Mouse (Mus musculus) frontal cortex, postnatal 14 days (tissue): ENCODE measurements around the gene Lrrc38.

Experiments used
- DNase-seq, 2 experiments: peaks; one replicate each; pipeline ENCODE4 v3.0.0; 2022; ENCODE audit warnings: low spot score in 2 of 2

The Lrrc38 gene

DNA sequence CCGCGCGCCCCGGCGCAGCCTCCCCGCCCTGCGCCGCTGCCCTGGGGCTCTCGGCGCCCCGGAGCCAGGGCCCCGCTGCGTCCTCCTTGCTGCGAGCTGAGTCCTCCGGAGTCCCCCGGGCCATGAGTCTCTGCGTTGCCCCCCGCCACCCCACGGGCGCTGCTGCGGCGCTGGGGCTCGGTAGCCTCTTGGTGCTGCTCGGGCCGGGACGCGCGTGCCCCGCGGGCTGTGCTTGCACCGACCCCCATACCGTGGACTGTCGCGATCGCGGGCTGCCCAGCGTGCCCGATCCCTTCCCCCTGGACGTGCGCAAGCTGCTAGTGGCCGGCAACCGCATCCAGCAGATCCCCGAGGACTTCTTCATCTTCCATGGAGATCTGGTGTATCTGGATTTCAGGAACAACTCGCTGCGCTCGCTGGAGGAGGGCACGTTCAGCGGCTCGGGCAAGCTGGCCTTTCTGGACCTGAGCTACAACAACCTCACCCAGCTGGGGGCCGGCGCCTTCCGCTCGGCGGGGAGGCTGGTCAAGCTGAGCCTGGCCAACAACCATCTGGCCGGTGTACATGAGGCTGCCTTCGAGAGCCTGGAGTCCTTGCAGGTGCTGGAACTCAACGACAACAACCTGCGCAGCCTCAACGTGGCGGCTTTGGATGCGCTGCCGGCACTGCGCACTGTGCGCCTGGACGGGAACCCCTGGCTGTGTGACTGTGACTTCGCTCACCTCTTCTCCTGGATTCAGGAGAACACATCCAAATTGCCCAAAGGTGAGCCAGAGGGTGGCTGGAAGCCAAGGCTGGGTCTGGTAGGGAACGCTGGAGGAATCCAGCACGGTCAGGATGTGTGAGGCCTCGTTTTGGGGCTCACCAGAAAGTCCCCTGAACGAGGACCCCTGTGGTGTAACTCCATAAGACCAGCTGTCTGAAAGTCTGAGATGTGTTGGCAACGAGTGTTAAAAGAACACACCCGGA lies 774 bp downstream of the Lrrc38 start:
- DNase-seq, result no peak

DNA sequence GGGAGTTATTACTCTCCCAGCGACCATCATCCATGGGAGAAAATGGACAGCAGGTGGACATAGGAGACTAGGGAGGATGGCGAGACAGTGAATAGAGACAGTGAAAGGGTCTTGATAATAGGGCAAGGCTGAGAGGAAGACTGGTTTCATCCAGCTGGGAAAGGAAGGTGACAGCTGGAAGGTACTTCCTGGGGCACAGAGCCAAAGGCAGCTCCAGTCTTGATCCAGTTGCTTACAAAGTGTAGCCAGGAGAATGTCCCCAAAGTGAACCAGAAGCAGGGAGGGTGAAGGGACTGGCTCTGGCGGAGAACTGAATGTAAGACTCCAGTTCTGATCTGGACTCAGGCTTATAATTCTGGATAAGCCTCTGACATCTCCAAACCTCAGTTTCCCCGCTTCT lies 2.7 kb downstream of the Lrrc38 start:
- no peak for DNase-seq

DNA sequence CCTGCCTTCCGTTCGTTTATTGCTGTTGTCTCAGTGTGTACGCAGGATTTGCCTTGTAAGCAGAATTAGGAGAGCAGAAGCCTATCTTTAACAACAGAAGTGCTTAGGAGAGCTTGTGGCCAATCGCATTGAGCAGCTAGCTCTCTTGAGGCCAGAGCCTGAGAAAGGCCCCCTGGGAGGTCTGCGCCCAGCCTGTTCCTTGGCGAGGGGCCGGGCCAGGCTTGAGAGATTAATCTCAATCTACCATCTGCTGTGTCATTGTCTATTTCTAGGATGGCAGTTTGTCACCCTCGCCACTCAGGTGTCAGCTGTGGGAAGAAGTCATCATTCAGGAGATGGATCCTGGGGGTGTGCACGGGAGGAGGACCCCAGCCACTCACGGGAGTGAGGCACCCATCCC lies 12.0 kb downstream of the Lrrc38 start:
- DNase-seq, result no peak

DNA sequence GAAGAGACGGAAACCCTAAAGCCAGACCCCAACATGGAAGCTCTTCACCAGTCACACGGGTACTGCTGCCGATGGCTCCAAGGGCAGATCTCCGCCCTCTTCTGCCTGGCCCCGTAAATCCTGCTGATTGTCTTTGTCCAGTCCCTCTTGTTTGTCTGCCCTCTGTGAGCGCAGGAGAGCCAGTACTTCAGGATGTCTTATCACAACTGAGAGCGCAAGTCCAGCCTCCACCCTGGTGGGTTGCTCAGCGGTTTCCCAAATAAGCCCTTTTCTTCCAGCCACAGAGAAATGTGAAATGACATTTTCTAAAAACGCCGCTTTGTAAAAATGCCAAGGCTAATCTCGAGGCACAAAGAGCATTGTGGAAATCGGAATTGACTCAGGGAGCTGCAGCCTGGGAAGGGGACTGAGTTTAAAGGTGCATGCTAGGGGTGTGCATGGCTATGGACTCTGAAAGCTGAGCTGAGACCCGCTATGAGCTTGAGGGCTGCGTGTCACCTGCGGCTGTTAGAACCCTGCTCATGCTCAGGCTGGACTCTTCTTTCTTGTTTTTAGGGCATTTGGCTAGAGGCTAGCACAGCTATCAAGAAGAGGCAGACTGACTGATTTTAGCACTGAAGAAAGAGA lies 17.0 kb downstream of the Lrrc38 start:
- DNase-seq, result no peak

DNA sequence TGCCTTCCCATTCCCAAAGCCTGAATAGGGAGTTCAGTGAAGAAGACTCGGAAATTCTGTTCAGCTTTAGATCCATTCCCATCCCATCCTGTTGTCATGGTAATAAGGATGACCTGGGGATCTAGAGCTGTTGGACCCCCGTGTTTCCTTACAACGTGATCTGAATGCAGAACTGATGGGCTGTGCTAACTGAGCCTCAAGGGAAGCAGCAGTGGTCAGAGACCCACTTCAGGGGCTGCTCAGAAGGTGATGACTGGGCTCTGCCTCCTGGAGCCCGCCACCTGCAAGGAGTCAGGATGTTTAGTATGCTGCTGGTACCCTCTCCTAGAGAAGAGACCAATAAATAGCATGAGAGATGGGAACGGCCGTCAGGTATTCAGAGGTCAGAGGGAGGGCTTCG lies 29.9 kb downstream of the Lrrc38 start:
- no peak for DNase-seq

DNA sequence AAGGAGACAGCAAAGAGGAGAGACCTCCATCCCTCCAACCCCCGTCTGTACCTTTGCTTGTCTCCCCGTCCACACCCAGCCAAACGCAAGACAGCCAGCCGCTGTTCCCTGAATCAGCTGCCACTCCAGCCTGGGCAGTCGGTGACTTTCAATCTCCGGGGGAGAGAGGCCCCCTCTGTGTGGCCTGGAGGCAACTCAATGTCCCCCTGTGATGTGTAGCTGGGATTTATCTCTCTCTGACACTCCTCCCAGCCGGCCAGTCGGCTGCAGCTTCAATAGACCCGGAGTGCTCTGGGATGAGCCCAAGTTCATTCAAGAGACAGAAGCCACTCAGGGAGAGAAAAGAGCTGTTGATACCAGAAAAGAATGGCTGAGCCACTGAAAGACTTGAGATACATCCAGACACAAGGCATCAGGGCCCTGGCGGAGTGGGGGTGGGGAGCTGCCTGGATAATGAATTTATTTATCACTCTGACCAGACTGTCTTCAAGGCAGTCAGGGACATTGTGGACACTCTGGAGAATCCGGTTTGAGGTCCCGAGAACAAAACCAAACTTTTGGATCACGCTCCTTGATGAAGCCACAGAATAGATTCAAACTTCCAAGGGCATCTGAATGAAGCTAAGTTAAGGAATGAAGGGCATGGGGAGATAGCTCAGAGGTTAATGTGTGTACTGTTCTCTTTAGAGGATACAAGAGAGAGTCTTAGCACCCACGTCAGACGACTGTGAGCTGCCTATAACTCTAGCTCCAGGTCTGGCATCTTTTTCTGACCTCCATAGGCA lies 30.6 kb downstream of the Lrrc38 start:
- peak; percentile 24 to 25 for DNase-seq

DNA sequence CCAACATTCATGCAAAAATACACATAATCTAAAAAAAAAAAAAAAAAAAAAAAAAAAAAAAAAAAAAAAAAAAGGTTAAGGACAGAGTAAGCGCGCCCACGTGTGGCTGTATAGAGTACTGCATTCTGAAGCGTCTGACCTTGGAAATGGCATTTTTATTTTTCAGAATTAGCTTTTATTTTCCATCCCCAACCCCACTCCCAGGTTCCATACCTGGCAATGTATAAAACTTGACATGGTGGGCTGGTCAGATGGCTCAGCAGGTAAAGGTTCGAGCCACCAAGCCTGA lies 31.1 kb downstream of the Lrrc38 start:
- peak in 1 of 2 experiments; percentile 13 for DNase-seq

DNA sequence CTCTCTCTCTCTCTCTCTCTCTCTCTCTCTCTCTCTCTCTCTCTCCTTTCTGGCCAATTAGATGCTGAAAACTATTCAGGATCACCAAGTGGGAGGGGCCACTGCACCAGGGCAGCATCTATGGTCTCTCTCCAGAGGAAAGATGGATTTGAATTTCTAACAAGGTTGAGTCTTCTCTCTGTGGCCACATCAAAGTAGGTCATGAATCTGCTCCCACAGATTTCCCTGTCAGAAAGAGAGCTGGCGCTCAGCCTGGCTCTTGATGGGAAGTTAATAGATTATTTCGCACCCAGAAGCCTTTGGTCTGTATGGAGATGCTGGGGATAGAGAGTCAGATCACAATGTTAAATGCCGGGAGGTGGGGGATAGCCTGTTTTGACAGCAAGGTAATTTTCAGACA lies 32.6 kb downstream of the Lrrc38 start:
- no peak for DNase-seq

DNA sequence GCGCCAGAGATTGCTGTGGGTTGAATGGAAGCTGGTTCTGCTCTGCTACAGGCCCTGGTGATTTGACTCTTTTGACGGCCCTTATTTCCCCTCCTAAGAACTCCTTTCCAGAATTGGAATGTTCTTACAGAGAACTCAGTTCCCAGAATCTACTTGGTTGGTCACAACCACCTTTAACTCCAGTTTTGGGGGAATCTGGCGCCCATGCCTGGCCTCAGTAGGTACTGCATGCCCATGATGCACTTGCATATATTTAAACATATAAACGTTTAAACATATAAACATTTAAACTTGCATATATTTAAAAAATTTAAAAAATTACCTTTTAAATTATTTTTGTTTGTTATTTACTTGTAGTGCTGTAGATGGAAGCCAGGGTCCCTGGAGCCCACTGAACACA lies 34.1 kb downstream of the Lrrc38 start:
- DNase-seq, result no peak

DNA sequence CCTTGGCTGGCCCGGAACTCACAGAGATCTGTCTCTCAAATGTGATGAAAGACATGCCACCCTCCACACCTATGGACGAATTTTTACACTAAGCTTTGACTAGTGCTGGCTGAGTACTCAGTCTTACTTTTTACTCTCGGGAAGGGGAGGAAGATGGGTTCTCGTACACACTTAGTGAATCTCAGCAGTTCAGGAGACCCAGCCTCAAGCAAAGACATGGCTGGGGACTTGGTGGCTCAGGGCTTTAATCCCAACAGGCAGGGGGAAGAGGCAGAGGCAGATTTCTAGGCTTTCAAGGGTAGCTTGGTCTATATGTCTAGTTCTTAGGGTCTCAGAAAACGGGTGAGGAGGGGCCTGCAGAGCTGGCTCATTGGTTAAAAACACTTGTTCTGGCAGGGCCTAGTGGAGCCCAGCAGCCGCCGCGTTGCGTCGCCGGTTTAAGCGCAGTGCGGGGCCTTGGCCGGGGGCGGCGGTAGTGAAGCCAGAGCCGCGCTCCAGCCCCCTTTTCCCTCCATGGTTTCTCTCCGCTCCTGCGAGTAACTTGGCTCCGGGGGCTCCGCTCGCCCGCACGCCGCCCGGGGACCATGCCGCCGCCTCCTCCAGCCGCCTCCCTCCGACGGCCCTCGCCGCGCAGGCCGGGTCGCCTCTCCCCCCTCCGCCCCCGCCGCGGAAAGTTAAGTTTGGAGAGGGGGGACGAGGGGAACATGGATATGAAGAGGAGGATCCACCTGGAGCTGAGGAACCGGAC lies 39.6 kb downstream of the Lrrc38 start:
- DNase-seq, result peak in 1 of 2 experiments; percentile 26

DNA sequence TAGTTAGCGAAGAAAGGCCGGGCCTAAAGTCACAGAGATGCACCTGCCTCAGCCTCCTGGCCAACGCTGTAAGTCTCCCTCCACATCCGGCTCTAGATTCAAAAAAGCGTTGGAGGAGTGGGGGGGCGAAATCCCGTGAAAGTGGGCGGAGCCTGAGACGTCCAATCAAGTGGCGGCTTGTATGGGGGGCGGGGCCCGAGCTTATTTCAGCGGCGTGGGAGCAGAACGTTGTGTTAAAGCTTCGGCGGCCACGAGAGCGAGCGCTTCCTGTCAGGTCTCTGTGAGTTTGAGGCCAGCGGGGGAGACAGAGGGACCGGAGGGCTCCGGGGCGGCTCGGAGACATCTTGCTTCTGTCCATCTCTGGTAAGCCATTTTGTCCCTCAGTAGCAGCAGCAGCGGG lies 44.6 kb downstream of the Lrrc38 start, which contains the start of gene Pramel1:
Pramel1 (plus strand) TSS at position 248 of the 400 bp plus-strand sequence.
- no peak for DNase-seq

DNA sequence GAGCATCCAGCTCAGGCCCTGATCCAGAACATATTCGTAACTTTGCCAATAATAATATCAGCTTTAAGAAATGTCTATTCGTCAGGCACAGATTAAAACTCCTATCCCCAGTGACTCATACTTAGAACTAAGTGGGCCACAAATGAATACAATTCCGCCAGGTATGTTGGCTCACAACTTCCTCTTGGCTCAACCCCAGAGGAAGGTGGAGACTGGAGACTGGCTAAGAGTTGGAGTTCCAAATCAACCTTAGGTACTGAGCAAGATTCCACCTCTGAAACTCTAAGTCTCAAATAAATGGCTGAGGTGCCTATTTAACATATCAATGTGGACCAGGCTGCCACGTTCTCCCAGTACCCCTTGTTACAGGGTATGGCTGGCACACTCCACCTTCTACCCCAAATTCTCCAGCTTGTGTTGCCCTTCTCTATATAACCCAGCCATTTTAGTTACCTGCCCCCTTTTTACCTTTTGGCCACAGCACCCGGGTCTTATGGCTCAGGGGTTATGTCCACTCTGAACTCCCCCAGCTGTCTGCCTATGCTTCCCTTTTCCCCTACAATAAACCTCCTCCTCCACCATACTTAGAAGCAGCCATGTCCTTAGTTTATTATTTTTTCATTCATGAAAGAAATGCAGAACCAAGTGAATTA lies 62.1 kb downstream of the Lrrc38 start:
- no peak for DNase-seq

DNA sequence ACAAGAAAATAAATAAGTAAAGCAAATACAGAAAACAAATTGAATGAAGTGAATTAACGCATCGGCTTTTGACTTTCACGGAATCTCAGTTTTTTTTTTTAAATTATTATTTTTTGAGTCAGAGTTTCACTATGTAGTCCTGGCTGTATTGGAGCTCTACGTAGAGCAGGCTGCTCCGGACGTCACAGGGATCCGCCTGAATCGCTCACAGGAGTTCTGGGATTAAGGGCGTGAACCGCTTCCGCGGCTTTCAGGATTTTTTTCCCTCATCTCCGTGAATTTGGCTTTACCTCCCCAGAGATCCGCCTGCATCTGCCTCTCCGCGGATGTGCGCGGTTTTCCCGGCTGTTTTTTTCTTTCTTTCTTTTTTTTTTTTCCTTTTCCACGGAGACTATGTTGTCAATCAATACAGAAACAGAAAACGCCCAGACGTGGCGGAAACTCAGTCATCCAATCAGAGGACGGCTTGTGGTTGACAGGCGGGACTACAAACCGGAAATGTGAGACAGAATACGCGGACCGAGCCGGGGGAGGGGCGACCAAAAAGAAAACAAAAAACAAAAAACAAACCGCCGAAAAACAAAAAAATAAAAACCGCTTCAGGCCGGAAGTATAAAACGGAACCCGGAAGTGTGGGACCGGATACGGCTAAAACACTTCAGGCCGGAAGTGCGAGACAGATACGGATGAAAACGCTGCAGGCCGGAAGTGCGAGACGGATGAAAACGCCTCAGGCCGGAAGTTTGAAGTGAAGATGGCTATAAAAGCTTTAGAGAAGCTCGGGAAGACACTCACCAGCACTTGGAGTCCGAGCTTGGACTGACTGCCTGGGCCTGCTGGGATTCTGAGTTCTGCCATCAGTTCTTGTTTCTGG lies 62.9 kb downstream of the Lrrc38 start, which contains the start of gene Pramef8:
Pramef8 (plus strand) TSS at position 208 of the 874 bp plus-strand sequence.
- DNase-seq, result peak; percentile 88

DNA sequence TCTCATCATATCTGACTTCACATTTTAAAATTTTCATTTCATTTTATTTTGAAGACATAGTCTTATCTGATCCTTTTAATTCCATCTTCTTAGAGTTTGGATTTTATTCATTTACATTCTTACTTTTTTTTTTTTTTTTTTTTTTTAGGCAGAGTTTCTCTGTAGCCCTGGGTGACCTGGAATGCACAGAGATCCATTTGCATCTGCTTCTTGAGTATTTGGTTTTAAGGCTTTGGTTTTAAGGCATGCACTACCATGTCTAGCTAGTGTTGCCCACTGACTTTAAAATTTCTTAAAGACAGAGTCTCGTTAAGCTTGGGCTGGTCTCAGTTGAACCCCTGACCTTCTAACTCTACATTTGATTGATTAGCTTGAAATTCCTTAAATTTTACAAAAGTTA lies 64.1 kb downstream of the Lrrc38 start:
- no peak for DNase-seq

DNA sequence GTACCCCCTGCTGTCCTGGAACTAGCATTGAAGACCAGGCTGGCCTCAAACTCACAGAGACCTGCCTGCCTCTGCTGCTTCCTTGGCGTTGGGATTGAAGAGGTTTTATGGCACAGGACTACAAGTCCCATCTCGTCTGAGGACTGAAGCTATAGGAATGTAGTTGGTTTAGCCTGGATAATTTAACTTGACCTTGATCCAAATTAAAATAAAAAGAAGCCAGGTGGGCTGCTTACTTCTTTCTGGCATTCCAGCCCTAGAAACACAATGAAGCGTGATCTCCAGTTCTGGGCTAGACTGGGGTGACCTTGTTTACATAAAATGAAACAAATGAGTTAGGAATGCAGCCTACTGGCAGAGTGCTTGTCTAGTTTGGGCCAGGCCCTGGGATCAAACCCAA lies 64.6 kb downstream of the Lrrc38 start:
- DNase-seq, result no peak
